Mouse (Mus musculus) c-Kit-positive CD71-negative TER-119-negative erythroid progenitor cells, embryonic 14.5 days (primary cell): ENCODE measurements at regions not wholly inside any gene's neighbourhood (a gene's known extent, or its start where the extent isn't known, plus 50 kb on each side); places are given as distances from the start of the nearest gene placed in this dataset.

Experiments
- DNase-seq: peaks from one replicate; pipeline ENCODE4 v3.0.0-alpha.2; 2013; ENCODE audit warnings: low read depth

DNA sequence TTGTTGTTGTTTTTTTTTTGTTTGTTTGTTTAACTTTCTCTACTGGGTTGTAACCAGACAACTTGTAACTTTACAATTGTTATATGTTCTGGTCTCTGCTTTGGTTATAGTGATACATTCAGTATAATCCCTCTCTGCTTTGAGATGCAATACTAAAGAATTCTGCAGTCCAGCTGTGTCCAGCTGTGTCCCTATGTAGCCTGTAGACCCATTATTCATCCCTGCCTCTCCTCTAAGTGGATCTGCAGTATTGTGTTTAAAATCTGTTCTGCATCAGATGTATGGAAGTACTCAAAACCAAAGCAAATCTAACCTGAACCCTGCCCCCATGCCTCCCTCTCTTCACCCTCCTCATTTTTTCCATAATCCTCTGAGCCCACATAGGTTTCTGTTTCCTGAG, 279.6 kb downstream of the Rps29 start:
- no peak for DNase-seq

DNA sequence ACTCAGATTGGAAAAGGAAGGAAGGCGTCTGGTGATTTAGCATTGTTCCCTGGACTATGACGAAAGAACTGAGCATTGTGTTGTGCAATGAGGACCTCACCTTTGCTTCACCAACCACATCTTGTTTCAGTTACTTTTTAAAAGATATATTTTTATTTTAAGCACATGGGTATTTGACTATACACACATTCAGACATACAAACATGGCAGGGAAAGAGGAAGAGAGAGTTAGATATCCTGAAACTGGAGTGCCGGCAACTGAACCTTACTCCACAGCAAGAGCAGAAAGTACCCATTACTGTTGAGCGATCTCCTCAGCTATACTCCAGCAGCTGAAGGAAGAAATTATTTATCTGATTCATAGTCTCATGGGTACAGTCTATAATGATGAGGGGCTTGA, 287.7 kb downstream of the Rps29 start:
- no peak for DNase-seq

DNA sequence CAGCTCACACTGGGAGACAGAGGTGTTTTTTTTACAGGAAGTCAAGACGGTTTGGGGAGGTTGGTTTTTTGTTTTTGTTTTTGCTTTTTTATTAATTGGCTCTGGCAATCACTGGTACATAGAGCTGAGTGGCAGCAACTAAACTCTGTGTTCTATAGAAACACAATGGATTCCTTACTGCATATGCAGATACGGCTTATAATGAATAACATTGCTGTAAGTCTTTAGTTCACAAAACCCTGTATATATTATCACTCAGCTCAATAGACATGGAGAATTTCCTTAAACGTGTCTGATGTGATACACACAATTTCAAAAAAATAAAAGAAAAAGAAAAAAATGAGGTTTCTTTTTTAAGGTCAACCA, 296.0 kb downstream of the Rps29 start:
- DNase-seq = no peak

DNA sequence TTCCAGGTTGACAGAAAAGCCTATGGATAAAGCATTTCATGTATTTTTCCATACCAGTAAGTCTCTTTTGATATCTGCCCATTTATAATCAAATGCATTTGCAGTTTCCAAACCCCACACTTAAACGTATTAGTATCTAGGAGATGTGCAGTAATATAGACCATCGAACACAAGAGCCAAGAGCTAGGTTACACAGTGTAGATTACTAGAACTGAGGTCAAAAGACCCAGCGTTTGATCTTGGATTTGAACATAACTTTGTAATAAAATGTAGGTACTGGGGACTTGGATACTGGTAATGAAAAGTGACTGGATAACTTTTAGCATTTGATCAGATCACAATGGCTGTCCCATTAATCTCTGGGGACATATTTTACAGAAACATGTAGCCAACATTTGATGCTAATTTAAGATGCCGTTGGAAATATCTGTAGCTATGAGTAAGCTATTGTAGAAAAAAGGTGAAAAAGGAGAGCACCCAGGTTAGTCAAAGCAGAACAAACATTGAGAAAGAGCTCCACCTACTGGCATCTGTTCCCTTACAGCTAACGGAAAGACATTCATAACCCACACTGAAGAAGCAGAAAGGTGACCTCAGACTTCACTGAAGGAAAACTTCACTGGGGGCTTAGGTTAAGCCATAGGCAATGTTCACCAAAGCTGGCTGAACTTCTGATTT, 296.5 kb downstream of the Rps29 start:
- DNase-seq = peak; percentile 12

DNA sequence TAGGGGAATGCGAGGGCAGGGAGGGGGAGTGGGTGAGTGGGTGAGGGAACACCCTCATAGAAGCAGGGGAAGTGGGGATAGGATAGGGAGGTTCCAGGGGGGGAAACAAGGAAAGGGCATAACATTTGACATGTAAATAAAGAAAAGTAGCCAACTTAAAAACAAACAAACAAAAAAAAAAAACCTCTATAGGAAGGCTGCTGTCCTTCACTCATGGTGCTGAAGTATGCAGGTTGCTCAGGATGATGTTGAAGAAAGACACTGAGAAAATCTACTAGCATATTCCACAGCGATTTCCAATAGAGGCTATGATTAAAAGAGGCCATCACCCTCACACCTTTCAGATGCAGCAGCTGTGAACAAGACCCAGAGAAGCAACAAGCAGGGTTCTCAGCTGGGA, 298.7 kb downstream of the Rps29 start:
- no peak for DNase-seq

DNA sequence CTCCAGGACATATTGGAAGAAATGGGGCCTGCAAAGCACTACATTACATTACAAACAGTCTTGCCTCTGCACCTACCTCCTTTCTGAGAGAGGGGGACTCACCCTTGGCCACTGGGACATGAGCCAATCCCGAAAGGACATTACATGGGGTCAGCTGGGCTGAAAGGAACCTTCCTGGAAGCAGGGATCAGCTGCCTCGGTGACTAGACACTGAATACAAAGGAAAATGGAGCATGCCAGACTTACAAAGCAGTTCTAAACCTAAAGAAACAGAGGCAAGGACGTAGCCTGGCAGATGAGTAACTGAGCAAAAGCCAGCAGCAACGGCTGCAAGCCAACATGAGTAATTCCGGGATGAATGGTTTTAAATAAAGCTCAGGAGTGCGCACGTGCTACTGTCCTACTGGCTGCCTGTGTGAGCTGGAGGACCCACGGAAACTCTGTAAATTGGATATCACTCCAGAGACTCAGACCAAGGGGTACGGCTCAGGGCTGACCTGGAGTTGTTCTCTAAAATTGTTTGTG, 309.3 kb downstream of the Rps29 start:
- DNase-seq = no peak

DNA sequence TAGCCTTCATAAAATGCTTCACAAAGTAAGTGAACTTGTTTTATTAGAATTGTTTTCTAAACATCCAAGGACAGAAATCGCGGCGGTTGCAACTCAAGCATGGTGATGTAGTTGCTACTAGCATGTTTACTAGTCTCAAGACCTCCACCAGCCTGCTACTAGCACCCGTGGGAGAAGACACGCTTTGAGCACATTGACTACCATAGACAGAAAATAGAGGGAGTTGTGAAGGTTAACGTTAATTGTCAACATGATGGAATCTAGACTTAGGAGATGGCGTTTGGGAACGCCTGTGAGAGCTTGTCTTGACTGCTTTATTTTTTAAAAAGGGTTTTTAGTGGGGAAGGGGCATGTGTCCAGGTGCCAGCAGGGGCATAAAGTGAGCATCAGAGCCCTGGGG, 318.2 kb downstream of the Rps29 start:
- DNase-seq = no peak

DNA sequence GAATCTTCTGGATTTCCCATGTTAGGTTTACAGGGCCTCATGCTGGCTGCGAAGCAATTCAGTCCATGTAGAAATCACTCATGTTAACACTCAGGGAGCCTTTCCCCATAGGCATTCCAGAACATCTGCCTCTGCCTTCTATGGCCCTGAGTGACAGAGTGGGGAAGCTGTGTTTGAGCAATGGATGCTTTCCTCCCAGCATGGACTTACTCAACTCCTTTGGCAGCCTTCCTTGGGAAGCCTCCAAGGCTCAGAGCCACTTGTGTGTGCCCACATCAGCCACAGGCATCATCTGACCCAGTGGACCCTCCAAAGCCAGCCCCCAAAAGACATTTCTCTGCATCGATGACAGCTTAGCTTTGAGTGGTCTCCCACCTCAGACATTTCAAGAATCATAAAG, 318.8 kb downstream of the Rps29 start:
- DNase-seq = no peak

DNA sequence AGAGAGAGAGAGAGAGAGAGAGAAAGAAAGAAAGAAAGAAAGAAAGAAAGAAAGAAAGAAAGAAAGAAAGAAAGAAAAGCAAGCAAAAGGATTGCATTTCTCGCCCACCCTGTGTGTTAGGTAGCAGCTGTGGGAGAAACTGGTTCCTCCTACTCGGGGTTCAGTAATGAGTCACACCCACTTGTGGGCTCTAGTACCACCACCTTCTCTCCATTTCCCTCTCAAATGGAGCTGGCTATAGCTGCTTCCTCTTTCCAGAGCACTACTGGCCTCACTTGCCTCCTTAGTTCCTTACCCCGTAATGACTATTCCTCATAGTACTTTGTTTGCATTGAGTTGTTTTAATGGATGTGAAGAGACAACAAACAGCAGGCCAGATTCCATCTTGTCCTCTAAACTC, 323.0 kb downstream of the Rps29 start:
- DNase-seq = no peak

DNA sequence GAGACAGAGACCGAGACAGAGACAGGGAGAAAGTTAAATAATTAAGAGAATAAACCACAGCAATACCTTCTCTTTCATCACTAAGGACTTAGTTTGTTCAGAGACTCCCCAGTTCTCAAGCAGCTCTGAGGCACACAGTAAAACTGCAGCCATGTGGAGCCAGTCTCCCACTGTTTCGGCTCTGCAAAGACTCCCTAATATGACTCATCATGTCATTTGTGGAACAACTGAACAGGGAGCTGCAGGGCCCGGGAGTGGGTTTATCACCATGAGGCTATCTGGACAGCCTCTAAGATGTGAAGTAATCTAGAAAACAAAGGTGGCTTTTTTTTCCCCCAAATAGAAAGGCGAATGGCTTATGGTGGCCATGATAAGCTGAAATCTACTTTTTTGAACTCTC, 325.1 kb downstream of the Rps29 start:
- DNase-seq = no peak

DNA sequence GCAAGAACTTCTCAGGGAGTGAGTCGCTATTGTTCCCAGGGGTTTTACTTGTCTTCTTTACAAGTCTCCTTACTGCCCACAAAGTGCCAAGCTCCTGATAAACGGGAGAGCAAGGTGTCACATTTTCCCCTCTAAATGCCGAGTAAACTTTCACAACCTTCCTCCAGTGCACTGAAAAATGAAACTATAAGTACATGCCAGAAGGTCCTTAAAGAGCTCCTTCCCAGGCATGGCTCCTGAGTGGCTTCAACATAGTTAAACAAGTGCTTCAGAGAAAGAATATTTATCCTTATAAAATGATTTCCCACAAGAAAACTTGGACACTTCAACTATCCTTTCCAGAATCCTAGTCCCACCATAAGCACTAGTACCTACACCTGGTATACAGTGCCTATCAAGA, 329.6 kb downstream of the Rps29 start:
- DNase-seq = no peak

DNA sequence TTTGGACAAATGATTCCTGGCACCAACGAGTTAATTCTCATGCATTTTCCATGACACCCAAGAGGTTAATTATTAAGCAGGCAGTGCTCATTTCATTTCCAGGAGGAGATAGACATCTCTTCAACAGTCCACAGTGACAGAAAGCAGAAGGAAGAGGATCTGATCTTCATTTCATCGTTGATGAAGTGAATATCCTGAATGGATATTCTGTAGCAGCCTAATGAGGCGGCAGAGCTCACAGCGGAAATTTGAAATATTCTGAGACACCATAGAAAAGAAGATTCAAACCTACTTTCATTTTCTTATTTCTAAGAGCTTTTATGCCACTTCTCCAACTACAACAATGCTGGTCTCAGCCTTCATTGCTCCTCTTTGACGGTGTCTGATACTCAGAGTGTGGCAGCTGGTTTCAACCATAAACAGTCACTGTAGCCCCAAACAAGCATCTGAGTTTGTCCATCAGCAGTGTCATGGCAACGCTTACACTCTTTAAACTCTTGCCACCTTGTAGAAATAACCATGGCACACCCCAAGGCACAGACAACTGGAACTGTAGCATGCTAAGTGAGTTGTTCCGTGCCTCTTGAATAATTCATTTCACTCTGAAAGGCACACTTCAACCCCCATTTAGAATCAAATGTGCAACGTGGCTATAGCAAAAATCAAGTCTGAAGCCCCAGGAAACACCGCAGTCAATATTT, 331.3 kb downstream of the Rps29 start:
- DNase-seq = no peak

DNA sequence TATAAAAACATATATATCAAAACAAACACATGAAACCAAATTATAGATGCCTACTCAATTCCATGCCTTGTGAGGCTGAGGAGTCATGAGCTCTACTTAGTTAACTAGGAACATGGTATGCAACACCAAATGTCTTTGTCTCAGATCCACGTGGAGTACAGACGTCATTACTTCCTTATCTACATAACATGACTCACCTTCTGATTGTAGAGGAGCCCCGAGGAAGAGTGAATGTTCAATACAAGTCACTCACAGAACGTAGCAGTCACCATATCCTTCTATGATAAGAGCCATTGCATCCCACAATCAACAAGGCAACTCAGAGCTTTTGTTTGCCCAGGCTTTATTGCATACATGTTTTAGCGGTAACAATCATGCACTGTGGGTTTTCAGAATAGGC, 364.6 kb downstream of the Rps29 start:
- DNase-seq = no peak

DNA sequence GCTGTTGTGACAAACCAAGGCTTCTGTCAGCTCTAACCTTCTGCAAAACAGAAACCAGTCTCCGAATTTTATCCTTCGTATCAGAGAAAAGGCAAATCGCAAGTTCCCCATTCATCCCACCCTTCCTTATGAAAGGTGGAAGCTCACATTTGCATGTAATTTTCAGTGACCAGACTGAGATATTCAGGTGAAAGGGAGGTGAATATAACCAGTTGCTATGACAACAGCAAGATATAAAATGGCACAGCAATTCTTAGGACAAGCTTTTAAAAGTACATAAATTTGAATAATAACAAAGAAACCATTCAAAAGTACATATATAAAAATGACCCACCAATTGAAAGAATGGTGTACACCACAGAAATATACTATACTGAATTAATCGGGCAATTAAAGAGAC, 375.4 kb downstream of the Rps29 start:
- no peak for DNase-seq

DNA sequence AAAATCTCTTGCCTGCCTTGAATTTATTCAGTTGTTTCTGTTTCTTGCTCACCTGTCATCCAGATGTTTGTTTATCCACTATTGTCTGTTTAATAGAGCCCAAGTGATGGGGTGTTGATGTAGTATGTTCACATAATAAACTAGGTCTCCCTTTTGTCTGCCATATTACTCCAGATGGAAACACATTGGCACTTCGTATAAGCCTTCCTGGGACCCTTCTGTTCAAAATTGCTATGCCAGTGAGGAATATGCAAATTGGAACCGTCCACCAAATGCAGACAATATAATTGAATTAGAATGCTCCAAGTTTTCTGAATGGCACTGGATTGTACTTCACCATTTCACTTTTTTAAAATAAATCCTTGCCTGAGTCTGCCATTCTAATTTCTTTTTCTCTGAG, 383.5 kb downstream of the Rps29 start:
- DNase-seq = no peak

DNA sequence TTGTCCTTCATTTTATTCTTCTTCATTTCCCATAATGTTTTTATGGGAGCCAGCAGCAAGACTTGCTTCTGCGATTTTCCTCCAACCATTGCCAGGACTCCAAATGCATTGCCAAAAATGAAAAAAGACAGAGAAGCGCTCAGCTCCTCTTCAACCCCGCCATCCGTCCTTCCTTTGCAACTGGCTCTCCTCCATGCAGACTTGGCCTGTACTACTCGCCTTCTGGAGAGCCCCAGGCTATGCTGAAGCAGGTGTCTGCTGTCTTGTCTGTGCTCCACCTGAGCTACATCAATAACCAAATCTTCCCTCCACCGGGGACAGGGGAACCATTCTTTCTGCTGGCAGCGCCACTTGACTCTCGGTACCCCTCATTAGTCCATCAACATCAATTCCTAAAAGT, 384.2 kb downstream of the Rps29 start:
- no peak for DNase-seq

DNA sequence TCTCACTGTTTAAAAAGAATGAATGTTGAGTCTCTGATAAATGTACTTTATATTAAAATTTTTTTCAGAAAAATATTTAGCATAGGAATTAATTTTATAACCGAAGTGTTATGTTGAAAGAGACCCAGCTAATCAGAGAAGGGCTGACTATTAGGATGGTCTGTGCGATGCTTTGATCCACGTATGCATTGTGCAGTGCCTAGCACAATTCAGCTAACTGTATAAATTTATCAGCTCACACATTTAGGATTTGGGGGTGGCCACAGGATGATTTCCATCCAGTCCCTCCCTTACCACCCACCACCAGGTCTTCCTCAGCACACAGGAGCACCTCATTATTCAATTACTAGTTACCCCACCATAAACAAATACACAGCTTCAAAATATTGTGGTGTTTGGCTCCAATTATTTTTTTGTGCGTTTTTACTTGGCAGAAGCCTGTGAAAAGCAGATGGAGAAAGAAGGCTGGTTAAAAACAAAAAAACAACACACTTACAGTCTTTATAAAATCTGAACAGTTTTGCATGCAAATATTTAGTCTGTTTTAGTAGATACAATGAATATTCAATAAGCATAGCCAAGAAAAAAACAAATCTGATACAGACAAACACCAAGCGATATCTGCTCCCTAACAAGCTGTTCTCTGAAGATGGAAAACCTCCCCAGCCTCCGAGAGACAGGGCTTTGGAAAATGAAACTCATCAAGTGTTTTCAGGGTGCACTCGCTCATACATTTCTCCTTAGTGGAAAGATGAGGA, 400.5 kb downstream of the Rps29 start:
- DNase-seq = no peak

DNA sequence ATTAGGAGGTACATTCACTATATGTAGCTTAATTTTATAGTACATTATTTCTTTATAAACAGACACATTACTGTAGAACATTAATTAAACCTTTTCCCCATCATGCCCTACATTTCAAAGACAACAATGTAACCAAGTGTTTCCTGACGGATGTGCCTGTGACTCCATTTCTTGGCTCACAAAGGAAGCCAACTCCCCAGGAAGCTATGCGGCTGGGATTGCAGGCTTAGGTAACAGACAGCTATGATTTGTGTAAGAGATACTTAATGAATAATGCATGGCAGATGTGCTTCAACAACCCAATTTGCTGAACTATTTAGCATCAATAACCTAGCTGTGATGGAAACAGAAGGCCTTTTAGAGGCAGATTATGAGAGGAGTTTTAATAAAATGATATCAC, 430.1 kb downstream of the Rps29 start:
- no peak for DNase-seq

DNA sequence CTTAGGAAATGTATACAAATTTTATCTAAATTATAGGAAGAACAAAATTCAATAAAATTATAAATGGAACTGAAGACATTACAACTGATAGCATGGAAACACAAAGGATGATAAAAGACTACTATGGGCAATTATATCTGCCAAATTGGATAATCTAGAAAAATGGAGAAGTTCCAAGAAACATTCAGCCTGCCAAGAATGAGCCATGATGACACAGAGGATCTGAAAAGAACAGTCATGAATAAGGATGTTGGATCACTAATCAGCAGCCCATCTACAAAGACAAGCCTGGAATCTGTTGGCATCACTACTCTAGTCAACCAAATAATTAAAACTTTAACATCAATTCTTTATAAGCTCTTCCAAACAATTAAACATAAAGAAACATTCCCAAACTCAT, 440.0 kb downstream of the Rps29 start:
- DNase-seq = no peak

DNA sequence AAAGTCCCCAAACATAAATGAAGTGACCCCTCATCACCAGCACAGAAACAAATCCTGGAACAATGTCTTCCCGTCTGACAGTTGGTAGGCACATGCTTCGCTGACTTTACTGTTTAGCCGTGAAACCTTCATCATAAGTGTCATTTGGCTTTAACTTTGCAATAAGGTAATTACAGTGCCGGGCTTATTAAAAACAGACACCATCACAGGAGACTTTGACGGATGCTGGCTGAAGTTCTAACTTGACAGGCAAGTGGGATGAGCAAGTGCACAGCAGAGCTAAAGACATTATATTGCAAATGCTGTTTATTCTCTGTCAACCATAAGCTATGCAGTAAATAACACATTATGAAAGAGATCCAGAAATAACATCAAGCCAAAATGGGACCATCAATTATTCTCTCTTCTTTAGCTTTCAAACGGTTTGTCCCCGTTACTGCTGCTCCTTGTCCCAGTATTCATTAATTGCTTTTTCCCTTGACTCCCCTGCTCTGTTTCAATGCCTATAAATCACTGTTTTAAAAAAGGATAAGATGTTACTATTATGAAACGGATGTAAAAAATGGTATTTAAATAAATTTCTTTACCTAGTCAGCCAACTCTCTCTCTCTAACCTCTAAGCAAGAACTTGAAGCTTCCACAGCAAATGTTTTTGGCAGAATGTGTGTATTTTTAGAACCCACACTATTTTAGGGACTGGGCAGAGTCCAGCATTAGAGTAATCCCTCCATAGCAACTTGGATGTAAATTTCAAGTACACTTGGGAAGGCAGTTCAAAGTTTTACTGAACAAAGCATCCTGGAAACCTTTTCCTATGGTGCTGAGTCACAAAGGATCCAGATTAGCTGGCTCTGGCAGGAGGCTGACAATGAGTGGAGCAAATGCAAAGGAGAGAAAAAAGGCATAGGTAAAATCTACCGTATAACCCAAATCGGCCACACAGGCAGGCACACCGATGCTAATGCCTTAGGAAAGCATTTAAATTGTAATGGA, 464.4 kb downstream of the Rps29 start:
- DNase-seq = no peak

DNA sequence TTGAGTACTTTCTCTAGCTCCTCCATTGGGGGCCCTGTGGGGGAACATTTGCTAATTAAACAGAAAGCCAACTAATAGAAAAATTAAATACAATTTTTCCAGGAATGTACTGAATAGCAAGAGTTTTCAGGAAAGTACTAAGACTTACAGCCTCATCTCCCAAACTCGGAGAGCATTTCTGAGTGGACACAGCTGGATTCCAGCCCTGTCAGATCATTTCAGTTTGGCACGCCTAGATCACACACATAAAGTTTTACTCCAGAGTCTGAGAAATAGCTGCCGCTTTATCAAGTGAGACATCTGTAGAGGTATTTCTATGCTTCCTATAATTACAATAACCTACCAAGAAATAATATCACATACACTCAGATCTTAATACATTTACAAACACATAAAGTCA, 470.7 kb downstream of the Rps29 start:
- DNase-seq = no peak

DNA sequence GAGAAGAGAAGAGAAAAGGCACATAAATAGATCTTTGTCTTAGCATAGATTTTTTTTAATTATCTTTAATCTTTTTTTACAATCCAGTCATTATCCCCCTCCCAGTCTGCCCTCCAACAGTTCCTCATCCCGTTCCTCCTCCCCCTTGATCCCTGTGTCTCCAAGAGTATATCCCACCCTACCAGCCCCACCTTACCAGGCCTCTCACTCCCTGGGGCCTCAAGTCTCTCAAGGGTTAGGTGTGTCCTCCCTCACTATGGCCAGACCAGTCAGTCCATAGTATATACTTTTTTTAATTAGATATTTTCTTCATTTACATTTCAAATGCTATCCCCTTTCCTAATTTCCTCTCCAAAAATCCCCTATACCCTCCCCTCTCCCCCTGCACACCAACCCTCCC, 475.1 kb downstream of the Rps29 start:
- no peak for DNase-seq
